Mouse (Mus musculus) lung, embryonic 14.5 days (tissue): ENCODE data around the gene B3gnt3. TPM values are rescaled to one million over a fixed set of nuclear protein-coding genes. Genes with fewer than 3 reads are reported as not detected.

ENCODE experiments used
- ATAC-seq: fragments of 200-750 bp; cut with Nextera tagmentation; 2 replicates; pipeline ENCODE4 v1.8.0; 2017; ENCODE audit warnings: mild to moderate bottlenecking, moderate TSS enrichment, moderate library complexity; ENCODE audit not compliant: insufficient read depth
- DNase-seq: peaks from one replicate; pipeline ENCODE4 v3.0.0-alpha.2; 2015
- H3K27ac ChIP-seq: fragments of 300-500 bp; sonication (generic); 2 replicates; pipeline ENCODE4 v1.5.1; 2014; ENCODE audit warnings: low read depth, mild to moderate bottlenecking, moderate library complexity
- H3K27me3 ChIP-seq: fragments of 300-500 bp; sonication (generic); 2 replicates; pipeline ENCODE4 v1.6.1; 2014; ENCODE audit warnings: low read length, control low read depth; ENCODE audit not compliant: insufficient read depth
- H3K36me3 ChIP-seq: fragments of 300-500 bp; sonication (generic); 2 replicates; pipeline ENCODE4 v1.6.1; 2014; ENCODE audit warnings: control low read depth; ENCODE audit not compliant: insufficient read depth
- H3K4me1 ChIP-seq: fragments of 300-500 bp; sonication (generic); 2 replicates; pipeline ENCODE4 v1.6.1; 2014; ENCODE audit warnings: antibody characterized with exemption, control low read depth; ENCODE audit not compliant: insufficient read depth
- H3K4me2 ChIP-seq: fragments of 300-500 bp; sonication (generic); 2 replicates; pipeline ENCODE4 v1.6.1; 2014; ENCODE audit warnings: mild to moderate bottlenecking
- H3K4me3 ChIP-seq: fragments of 300-500 bp; sonication (generic); 2 replicates; pipeline ENCODE4 v1.5.1; 2014; ENCODE audit warnings: low read depth, low read length
- H3K9ac ChIP-seq: fragments of 300-500 bp; sonication (generic); 2 replicates; pipeline ENCODE4 v1.6.1; 2014
- H3K9me3 ChIP-seq: fragments of 300-500 bp; sonication (generic); 2 replicates; pipeline ENCODE4 v1.6.1; 2016; ENCODE audit warnings: low read depth, low read length, control low read depth
- CTCF ChIP-seq: IDR thresholded peaks from 2 replicates; pipeline ENCODE4 v1.5.1; 2016; ENCODE audit warnings: antibody characterized with exemption, low read depth
- WGBS: fragments of 180-500 bp; shearing (Covaris S2); extraction: QIAGEN DNeasy Blood & Tissue Kit; methylation state at CpG from one replicate; pipeline ENCODE4 v1.1.7; 2014; 5-methylcytosine and 5-hydroxymethylcytosine counted together
- polyA plus RNA-seq: library from polyadenylated mRNA; unstranded; fragments of >200 nt; fragmentation: Nextera tagmentation; extraction: Ambion mirVana; gene quantifications from 2 replicates; pipeline ENCODE4 v1.2.1, GENCODE M21; 2014

Gene B3gnt3
- polyA plus RNA-seq, 1 experiment from 2014 or later = 2.3 TPM

- no peaks in the 10 kb centered on the region for H3K9me3 ChIP-seq
- H3K4me3 ChIP-seq = no peak overlapping the region
- H3K9ac ChIP-seq = no peak overlapping the region
- no peak for TF ChIP-seq CTCF
- no peak overlapping the region for H3K27ac ChIP-seq
- no peak overlapping the region for H3K4me2 ChIP-seq
- peaks cover 8% of the 10 kb centered on the region for H3K27me3 ChIP-seq
- H3K4me1 ChIP-seq = no peaks in the 10 kb centered on the region
- ATAC-seq = no peak
- peak; percentile 50 for DNase-seq
- WGBS = 39% methylated on average over 7 of the region's 7 CpGs
- H3K36me3 ChIP-seq = no peaks in the 10 kb centered on the region
Measured at GRCm38 (mm10) chr8:71719928-71720457, 18.4 kb upstream of the B3gnt3 start.

GRCm38 (mm10) chr8:71719218-71719617 is 17.6 kb upstream of the B3gnt3 start:
- 45% methylated on average over 4 of the region's 4 CpGs for WGBS
- Histone ChIP-seq H3K27me3 (no peaks in the 10 kb centered on the region; the same call in 1 of the 2 replicates), H3K4me2 (no peak overlapping the region), H3K4me3 (no peak overlapping the region), H3K9me3 (no peaks in the 10 kb centered on the region), H3K27ac (no peak overlapping the region), H3K36me3 (no peaks in the 10 kb centered on the region), H3K9ac (no peak overlapping the region), H3K4me1 (no peaks in the 10 kb centered on the region)
- ATAC-seq = no peak
- no peak for TF ChIP-seq CTCF
- DNase-seq = no peak

DNA sequence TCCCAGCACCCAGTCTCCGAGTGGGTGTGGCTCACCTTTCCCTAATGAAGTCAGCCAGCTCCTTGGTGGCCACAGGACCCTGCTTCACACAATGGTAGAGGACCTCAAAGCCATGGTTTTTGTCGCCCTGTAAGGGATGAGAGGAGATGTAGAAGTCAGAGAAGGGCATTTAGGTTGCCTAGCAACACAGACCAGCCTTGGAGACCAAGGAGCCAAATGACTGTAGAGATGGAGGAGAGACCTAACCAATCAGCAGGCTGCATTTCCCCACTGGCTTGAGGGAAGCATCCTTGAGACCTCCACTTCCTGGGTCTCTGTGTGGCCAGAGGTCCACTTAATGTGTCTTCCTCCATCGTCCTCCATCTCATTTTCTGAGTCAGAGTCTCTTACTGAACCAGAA is 16.7 kb upstream of the B3gnt3 start:
- Histone ChIP-seq H3K27ac (no peak overlapping the region), H3K9me3 (no peaks in the 10 kb centered on the region), H3K4me3 (no peak overlapping the region), H3K4me1 (no peaks in the 10 kb centered on the region), H3K36me3 (no peaks in the 10 kb centered on the region), H3K4me2 (no peak overlapping the region), H3K9ac (no peak overlapping the region), H3K27me3 (no peaks in the 10 kb centered on the region)
- WGBS = 23% methylated on average over 3 of the region's 3 CpGs
- ATAC-seq (no peak), DNase-seq (no peak)
- no peak for TF ChIP-seq CTCF

GRCm38 (mm10) chr8:71717096-71717495 is 15.5 kb upstream of the B3gnt3 start:
- WGBS = 71% methylated on average over 12 of the region's 12 CpGs
- Histone ChIP-seq H3K4me2 (no peak overlapping the region), H3K4me3 (no peak overlapping the region), H3K27ac (no peak overlapping the region), H3K4me1 (no peaks in the 10 kb centered on the region), H3K27me3 (no peaks in the 10 kb centered on the region), H3K36me3 (no peaks in the 10 kb centered on the region), H3K9me3 (no peaks in the 10 kb centered on the region), H3K9ac (no peak overlapping the region)
- ATAC-seq (no peak), DNase-seq (peak; percentile 29)
- no peak for TF ChIP-seq CTCF

- no peak for TF ChIP-seq CTCF
- Histone ChIP-seq H3K9me3 (no peaks in the 10 kb centered on the region), H3K27me3 (no peaks in the 10 kb centered on the region), H3K4me1 (no peaks in the 10 kb centered on the region), H3K4me2 (no peak overlapping the region), H3K27ac (no peak overlapping the region), H3K36me3 (no peaks in the 10 kb centered on the region), H3K9ac (no peak overlapping the region), H3K4me3 (no peak overlapping the region)
- DNase-seq = no peak
- no peak for ATAC-seq
- WGBS = 67% methylated on average over 13 of the region's 13 CpGs
Measured at GRCm38 (mm10) chr8:71716561-71717053, 15.0 kb upstream of the B3gnt3 start.

DNA sequence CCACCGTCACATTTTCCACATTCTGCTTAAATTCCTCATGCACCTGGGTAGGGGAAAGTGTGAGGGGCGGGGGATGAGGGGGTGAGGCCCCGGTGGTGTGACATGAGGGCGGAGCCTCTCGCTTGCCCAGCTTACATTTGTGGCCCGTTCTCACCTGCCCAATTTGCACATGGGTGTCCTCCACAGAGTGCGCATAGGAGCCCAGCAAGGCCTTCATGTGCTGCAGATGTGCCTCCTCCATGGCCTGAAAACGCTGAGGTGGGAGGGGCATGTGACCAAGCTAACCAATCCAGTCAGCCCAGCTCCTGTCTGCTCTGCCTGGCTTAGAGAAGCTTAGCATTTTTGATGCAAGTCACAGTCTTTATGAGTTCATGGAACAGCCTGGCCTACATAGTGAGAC is 13.9 kb upstream of the B3gnt3 start:
- H3K36me3 ChIP-seq = no peaks in the 10 kb centered on the region
- DNase-seq = no peak
- no peak for TF ChIP-seq CTCF
- no peak overlapping the region for H3K27ac ChIP-seq
- ATAC-seq = no peak
- no peak overlapping the region for H3K4me3 ChIP-seq
- H3K27me3 ChIP-seq = no peaks in the 10 kb centered on the region
- no peaks in the 10 kb centered on the region for H3K4me1 ChIP-seq
- no peaks in the 10 kb centered on the region for H3K9me3 ChIP-seq
- no peak overlapping the region for H3K9ac ChIP-seq
- H3K4me2 ChIP-seq = no peak overlapping the region
- WGBS = 25% methylated on average over 8 of the region's 8 CpGs

DNA sequence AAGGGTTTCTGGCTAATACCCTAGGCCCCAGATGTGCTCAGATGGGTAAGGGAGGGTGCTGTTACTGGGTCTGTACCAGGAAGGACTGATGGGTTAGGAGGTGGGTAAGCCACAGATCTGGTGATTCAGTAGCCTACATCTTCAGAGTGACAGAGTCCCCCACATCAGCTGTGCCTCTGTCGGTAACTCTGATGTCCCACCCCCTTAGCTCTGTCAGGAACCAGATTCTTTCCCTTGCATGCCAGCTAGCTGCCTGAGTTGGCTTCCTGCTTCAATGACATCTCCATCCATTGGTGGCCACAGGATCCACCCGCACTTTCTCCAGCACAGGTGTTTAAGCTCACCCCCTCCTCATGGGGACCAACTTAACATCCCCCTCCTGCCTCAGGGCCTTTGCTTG is 10.0 kb upstream of the B3gnt3 start:
- WGBS = 81% methylated on average over 2 of the region's 2 CpGs
- no peak overlapping the region for H3K27ac ChIP-seq
- H3K4me3 ChIP-seq = no peak overlapping the region
- no peak for TF ChIP-seq CTCF
- H3K27me3 ChIP-seq = peaks cover 11% of the 10 kb centered on the region
- DNase-seq (no peak), ATAC-seq (no peak)
- H3K9me3 ChIP-seq = no peaks in the 10 kb centered on the region
- H3K4me1 ChIP-seq = no peaks in the 10 kb centered on the region
- H3K4me2 ChIP-seq = no peak overlapping the region
- H3K9ac ChIP-seq = no peak overlapping the region
- no peaks in the 10 kb centered on the region for H3K36me3 ChIP-seq
